ENCODE assay signal across 9 mouse cellular contexts in the genomic region with DNA sequence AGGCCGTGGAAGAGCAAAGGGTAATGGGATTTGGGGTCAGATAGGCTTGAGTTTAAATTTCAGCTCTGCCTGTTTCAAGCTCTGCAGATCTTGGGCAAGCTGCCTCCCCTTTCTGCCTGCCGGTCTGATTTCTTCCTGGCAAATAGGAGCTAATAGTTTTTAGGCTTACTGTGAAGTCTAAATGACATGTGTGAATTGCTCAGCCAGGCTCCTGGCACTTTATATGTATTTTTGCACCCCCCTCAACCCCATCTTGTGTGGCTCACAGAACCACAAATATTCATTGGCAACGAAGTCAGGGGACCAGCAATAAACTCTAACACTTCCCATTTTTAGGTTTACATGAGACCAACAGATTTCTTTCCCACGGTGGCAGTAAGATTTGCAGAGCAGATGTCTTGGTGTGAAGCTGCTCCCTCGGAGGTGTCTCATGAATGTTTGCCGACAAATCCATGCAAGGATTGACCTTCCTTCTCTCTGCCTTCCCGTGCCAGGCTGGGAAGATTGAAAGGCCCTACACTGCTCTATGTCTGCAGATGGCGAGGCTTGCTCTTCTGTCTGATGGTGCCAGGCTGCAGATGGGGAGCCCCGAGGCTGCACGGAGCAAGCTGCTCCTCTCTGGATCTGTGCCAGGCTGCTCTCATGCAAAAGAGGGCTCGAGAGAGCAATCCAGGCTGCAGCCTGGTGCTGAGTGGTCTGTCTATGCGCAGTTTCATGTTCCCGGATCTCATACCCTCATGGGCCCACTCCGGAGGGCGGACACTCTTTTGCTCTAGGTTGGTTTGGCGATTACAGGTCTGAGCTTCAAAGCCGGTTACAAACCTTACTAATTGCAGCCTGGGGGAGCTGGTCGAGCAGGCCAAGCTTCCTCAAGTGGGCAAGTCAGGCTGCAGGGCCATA. TPM values are rescaled to one million over a fixed set of nuclear protein-coding genes. Genes with fewer than 3 reads are reported as not detected.
DNase-seq lines count a peak whose midpoint lies in the region; TF ChIP-seq lines count a peak whose summit lies in the region.
"Had no signal": no experiment of that assay in that cellular context is flagged by ENCODE, and none has a peak within 500 bp of the region (broad histone marks: within the 10 kb centered on the region; RNA-seq: fewer than 3 reads in every experiment).

No protein-coding gene starts in this region.

- no peaks in the 10 kb centered on the region; the same call in 1 of the 2 replicates for H3K27me3 ChIP-seq in ES-Bruce4 (ENCODE audit: control insufficient read depth, insufficient read depth, low read length, poor library complexity, severe bottlenecking)
- H3K27me3 ChIP-seq in hindbrain, embryonic 10.5 days (ENCODE audit: insufficient read depth, poor library complexity, severe bottlenecking), result peaks cover 38% of the 10 kb centered on the region
- H3K27me3 ChIP-seq in small intestine, adult 2 months (ENCODE audit: control insufficient read depth, insufficient read depth, low read length), result no peaks in the 10 kb centered on the region

- H3K4me3 ChIP-seq in ES-Bruce4 (ENCODE audit: low read depth, low read length), result peak overlapping the region; percentile 39
- H3K4me3 ChIP-seq in cortical plate, adult 2 months (ENCODE audit: insufficient read depth, low read length), result 0 out of 2 replicates have a peak overlapping the region, but pooled peaks have one; percentile 16
- H3K4me3 ChIP-seq in hindbrain, embryonic 10.5 days, result peak overlapping the region; percentile 68
- peak overlapping the region; percentile 69 for H3K4me3 ChIP-seq in small intestine, adult 2 months (ENCODE audit: low read depth, low read length)

- H3K27ac ChIP-seq in ES-Bruce4 (ENCODE audit: insufficient read depth, low read length), result no peak overlapping the region
- no peak overlapping the region for H3K27ac ChIP-seq in cortical plate, adult 2 months (ENCODE audit: insufficient read depth, low read length)
- peak overlapping the region; percentile 91 for H3K27ac ChIP-seq in hindbrain, embryonic 10.5 days
- no peak overlapping the region for H3K27ac ChIP-seq in small intestine, adult 2 months (ENCODE audit: insufficient read depth, low read depth, low read length)

- H3K9me3 ChIP-seq in ES-Bruce4 (replicated peaks; ENCODE audit: control insufficient read depth, insufficient read depth, low read length, poor library complexity, severe bottlenecking), result no peaks in the 10 kb centered on the region; the same call in 1 of the 2 replicates
- no peaks in the 10 kb centered on the region for H3K9me3 ChIP-seq in hindbrain, embryonic 10.5 days

- intact Hi-C loops in gastrocnemius, postnatal 14 days (cut with DNase I; ENCODE audit: low total_unique reads), result no loop called here

- no peaks in the 10 kb centered on the region for H3K36me3 ChIP-seq in ES-Bruce4 (ENCODE audit: control insufficient read depth, insufficient read depth, low read length, poor library complexity, severe bottlenecking)
- H3K36me3 ChIP-seq in hindbrain, embryonic 10.5 days, result no peaks in the 10 kb centered on the region
- no peaks in the 10 kb centered on the region for H3K36me3 ChIP-seq in small intestine, adult 2 months (ENCODE audit: control insufficient read depth, insufficient read depth, low read length)

- peak; percentile 26 to 37 for DNase-seq in B cell, adult 2 months
- DNase-seq in hindbrain, embryonic 10.5 days (ENCODE audit: low spot score), result no peak
- DNase-seq in layer of hippocampus, postnatal 36 days, result peak; percentile 72 to 80
- DNase-seq in lung, postnatal 36 days, result peak; percentile 29
- DNase-seq in gastrocnemius, postnatal 14 days, result no peak

- peak overlapping the region; percentile 56; the same call in 1 of the 2 replicates for H3K9ac ChIP-seq in ES-Bruce4 (ENCODE audit: low read depth, poor library complexity, severe bottlenecking)

- no peak for TF ChIP-seq EP300 in ES-Bruce4 (IDR thresholded peaks at IDR 0.05; ENCODE audit: insufficient read depth, low read depth, low read length)

- 36% methylated on average over 18 of the region's 18 CpGs for WGBS in hindbrain, embryonic 10.5 days
- 16% methylated on average over 18 of the region's 18 CpGs for WGBS in small intestine, adult 2 months

- TF ChIP-seq POLR2A in ES-Bruce4 (IDR thresholded peaks at IDR 0.05; ENCODE audit: insufficient read depth, low read length), result no peak
- no peak for TF ChIP-seq POLR2A in cortical plate, adult 2 months (IDR thresholded peaks at IDR 0.05; ENCODE audit: extremely low read depth, insufficient read depth, low read length)
- TF ChIP-seq POLR2A in small intestine, adult 2 months (IDR thresholded peaks at IDR 0.05; ENCODE audit: low read depth, low read length), result no peak

- TF ChIP-seq CTCF in ES-Bruce4 (IDR thresholded peaks at IDR 0.05; ENCODE audit: low read depth, low read length), result no peak
- TF ChIP-seq CTCF in cortical plate, adult 2 months (IDR thresholded peaks at IDR 0.05; ENCODE audit: extremely low read depth, insufficient read depth, low read length), result no peak
- peak; percentile 6; the same call in 1 of the 2 replicates for TF ChIP-seq CTCF in small intestine, adult 2 months (IDR thresholded peaks at IDR 0.05; ENCODE audit: extremely low read depth, insufficient read length, insufficient replicate concordance, low read depth, low read length)

- H3K4me1 ChIP-seq in ES-Bruce4 (ENCODE audit: control insufficient read depth, insufficient read depth, low read length), result no peaks in the 10 kb centered on the region
- H3K4me1 ChIP-seq in cortical plate, adult 2 months (ENCODE audit: control insufficient read depth, insufficient read depth, low read length), result peaks cover 4% of the 10 kb centered on the region; the same call in 1 of the 2 replicates
- peaks cover 38% of the 10 kb centered on the region for H3K4me1 ChIP-seq in hindbrain, embryonic 10.5 days (replicated peaks)
- peaks cover 15% of the 10 kb centered on the region; the same call in 1 of the 2 replicates for H3K4me1 ChIP-seq in small intestine, adult 2 months (ENCODE audit: control insufficient read depth, insufficient read depth, insufficient read length, low read length)

RNA-seq across cellular contexts. Expression of a gene that starts 23.0 kb away (rescaled TPM):
- 15.3 and 17.8 TPM in 2 replicates for polyA plus RNA-seq in ES-Bruce4 (2011; ENCODE audit: insufficient read depth, insufficient read length, low read depth, missing spikeins)
- 35.7 and 40.2 TPM in 2 replicates for polyA plus RNA-seq in cortical plate, adult 2 months (2012; rRNA removed)
- polyA plus RNA-seq in hindbrain, embryonic 10.5 days (2016; fragmentation: Nextera tagmentation; extraction: Ambion mirVana), result 36.2 and 48.6 TPM in 2 replicates
- 10 to 100 TPM; 14.8 to 19.8 TPM for total RNA-seq in layer of hippocampus, postnatal 36 days (2021)
- 30.3 and 45.8 TPM in 2 replicates for polyA plus RNA-seq in small intestine, adult 2 months (2012; rRNA removed)
- total RNA-seq in gastrocnemius, postnatal 14 days (2021), result 10 to 100 TPM; 17.2 to 18.5 TPM

RNA-seq across cellular contexts. Expression of a gene that starts 57.4 kb away (rescaled TPM):
- polyA plus RNA-seq in ES-Bruce4 (2011; ENCODE audit: insufficient read depth, insufficient read length, low read depth, missing spikeins), result 1.3 and 1.5 TPM in 2 replicates
- polyA plus RNA-seq in cortical plate, adult 2 months (2012; rRNA removed), result 0.11 and 0.25 TPM in 2 replicates
- polyA plus RNA-seq in hindbrain, embryonic 10.5 days (2016; fragmentation: Nextera tagmentation; extraction: Ambion mirVana), result 1.2 and 1.5 TPM in 2 replicates
- under 1 TPM in 1 of 2 experiments, not detected in 1; 0.20 TPM for total RNA-seq in layer of hippocampus, postnatal 36 days (2021)
- polyA plus RNA-seq in small intestine, adult 2 months (2012; rRNA removed), result 0.14 TPM in 1 of 2 replicates, not detected in the other
- under 1 TPM; 0.33 to 0.45 TPM for total RNA-seq in gastrocnemius, postnatal 14 days (2021)
- polyA plus RNA-seq: erythroblast, embryonic 14.5 days had no signal

RNA-seq across cellular contexts. Expression of a gene that starts 57.7 kb away (rescaled TPM):
- polyA plus RNA-seq in ES-Bruce4 (2011; ENCODE audit: insufficient read depth, insufficient read length, low read depth, missing spikeins), result 32.3 and 34.0 TPM in 2 replicates
- 26.0 TPM in 2 replicates for polyA plus RNA-seq in cortical plate, adult 2 months (2012; rRNA removed)
- polyA plus RNA-seq in hindbrain, embryonic 10.5 days (2016; fragmentation: Nextera tagmentation; extraction: Ambion mirVana), result 124 and 125 TPM in 2 replicates
- 10 to 100 TPM; 22.2 to 23.7 TPM for total RNA-seq in layer of hippocampus, postnatal 36 days (2021)
- 5.6 and 8.9 TPM in 2 replicates for polyA plus RNA-seq in small intestine, adult 2 months (2012; rRNA removed)
- 10 to 100 TPM; 15.8 to 16.9 TPM for total RNA-seq in gastrocnemius, postnatal 14 days (2021)

Comparison
In these comparisons a context has a peak if more than half of its experiments do, and no peak if none do; other contexts are left out.
1. DNase-seq: peak in B cell, adult 2 months (2 of 2), layer of hippocampus, postnatal 36 days (2 of 2) and lung, postnatal 36 days (single experiment); none in hindbrain, embryonic 10.5 days (single experiment) and gastrocnemius, postnatal 14 days (single experiment).
2. H3K4me3 ChIP-seq: peak in every context shown above with its lines; median percentile 69 in small intestine, adult 2 months; 68 in hindbrain, embryonic 10.5 days; 39 in ES-Bruce4; 16 in cortical plate, adult 2 months.